Mouse (Mus musculus) right cerebral cortex, adult 2 months (tissue): ENCODE measurements around the gene Jagn1.

Experiments
- DNase-seq, 2 experiments: peaks; one replicate each; pipeline ENCODE4 v3.0.0; 2021 to 2022; ENCODE audit warnings: low spot score in 2 of 2

Gene Jagn1

GRCm38 (mm10) chr6:113434691-113435090, 7.7 kb upstream of the Jagn1 start:
- no peak for DNase-seq

- DNase-seq: no peak
These were observed 6.6 kb upstream of the Jagn1 start, which contains the start of gene Cidec for GRCm38 (mm10) chr6:113435664-113436205. Cidec (minus strand) TSS chr6:113435760.

- no peak for DNase-seq
These were observed 5.2 kb upstream of the Jagn1 start for GRCm38 (mm10) chr6:113437135-113437534.

DNA sequence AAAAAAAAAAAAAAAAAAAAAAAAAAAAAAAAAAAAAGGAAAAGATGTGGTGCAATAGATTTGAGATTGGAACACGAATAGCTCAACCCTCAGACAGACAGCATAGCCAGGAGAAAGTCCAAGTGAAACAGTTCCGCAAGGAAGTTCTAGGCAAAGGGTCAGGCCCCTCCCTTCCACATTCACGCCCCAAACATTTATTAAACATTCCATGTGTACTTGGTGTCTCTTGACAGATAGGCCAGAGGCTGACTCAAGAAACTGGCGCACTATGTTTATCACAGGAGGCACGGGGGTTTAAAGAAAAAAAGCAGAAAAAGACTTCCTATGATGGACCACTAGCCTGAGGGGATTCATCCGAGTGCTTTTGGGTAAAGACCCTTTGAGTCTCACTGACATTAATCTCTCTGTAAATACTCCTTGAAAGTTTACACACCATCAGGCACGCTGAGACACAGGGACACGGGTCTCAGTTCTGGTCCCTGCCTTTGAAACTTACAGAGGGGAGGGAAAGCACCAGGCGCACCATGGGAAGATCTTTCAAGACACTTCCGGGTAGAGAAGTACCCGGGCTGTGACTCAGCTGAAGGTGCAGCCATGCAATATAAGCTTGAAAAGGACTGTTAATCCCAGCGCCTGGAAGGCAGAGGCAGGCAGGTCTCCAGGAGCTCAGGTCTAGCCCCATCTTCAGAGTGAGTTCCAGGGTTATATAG, 3.5 kb upstream of the Jagn1 start:
- no peak for DNase-seq

DNA sequence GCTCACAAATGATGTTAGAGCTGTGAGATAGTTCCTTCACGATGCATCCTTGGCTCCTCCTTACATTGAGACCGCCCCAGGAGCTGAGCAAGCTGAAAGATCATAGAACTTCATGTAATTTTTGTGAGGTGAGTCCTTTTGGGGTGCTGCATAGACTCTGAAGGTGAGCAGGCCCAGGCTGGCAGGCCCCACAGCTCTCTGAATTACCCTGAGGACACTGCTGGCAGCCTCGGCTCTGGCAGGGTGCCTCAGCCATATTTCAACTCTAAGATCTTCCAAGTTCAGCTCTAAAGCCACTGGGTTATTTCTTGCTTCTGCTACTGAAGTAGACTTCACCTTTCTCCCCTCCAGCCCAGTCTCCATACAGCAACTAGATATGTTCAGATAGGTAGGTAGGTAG, 1.7 kb upstream of the Jagn1 start:
- DNase-seq: no peak

GRCm38 (mm10) chr6:113441147-113441680, 1.2 kb upstream of the Jagn1 start:
- peak; percentile 76 to 79 for DNase-seq

GRCm38 (mm10) chr6:113442087-113442441, 305 bp upstream of the Jagn1 start:
- DNase-seq: no peak

GRCm38 (mm10) chr6:113443091-113443490, 722 bp downstream of the Jagn1 start:
- no peak for DNase-seq

DNA sequence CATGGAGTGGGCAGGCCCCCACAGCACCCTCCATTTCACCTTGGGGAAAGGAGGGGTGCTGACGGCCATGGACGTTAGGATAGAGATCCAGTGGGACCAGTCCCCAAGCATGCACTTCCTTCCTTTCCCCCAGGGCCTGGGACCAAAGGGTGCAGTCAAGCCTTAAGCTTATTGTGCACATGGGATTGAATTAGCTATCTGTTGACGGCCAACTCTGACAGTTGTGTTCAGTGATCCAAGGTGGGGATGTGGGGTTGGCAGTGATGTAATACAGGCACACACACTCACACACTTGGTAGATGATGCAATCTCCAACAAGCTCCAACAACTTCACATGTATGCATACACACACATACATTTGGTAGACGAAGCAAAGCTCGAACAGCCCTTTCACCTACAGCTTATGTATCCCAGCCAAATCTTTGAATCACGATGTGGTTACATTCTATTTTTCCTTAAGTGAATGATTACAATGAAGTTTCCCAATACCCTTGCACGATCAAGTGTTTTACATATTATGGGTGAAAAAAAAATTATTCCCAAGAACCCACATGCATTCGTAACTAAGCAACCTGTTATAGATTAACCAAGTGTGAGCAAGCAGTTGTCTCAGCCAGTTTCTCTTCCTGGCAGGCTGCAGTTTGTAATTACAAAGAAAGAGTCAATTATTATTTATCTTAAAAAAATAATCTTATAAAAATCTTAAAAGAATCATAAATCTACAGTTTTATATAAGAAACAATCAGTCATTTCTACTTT, 2.0 kb downstream of the Jagn1 start:
- no peak for DNase-seq

GRCm38 (mm10) chr6:113447639-113448038, 5.3 kb downstream of the Jagn1 start:
- no peak for DNase-seq

- DNase-seq: no peak
These were observed 9.5 kb downstream of the Jagn1 start for GRCm38 (mm10) chr6:113451839-113452238.

GRCm38 (mm10) chr6:113455007-113455406, 12.6 kb downstream of the Jagn1 start:
- DNase-seq: no peak

DNA sequence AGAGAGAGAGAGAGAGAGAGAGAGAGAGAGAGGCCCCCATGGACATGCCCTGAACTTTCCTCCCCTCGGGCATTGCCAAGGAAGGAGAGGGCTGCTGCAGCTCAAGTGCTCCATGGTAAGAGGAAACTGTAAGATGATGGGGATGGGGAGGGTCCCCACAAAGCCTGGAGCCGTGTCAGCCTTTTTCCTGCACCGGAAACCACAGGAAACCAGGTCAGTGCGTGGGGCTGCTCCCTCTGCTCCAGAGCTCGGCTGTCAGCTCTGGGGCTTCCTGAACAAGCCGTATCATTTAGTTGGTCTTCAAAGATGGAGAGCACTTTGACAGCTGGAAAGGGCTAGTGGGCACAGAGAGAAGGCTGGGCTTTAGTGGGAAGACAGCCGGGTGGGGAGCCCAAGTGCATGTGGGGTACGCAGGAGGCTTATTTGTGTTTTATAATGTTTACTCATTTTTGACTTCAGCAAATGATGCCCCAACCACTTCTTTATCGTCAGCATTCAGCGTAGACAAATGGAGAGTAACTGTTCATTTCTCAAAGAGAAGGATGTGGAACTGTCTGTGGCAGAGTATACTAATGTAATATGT, 15.7 kb downstream of the Jagn1 start, which contains the start of gene Il17re:
TSS of gene Il17re (plus strand) at position 533 of the 583 bp plus-strand sequence.
- DNase-seq: no peak

- DNase-seq: no peak
These were observed 16.3 kb downstream of the Jagn1 start for GRCm38 (mm10) chr6:113458635-113459034.

DNA sequence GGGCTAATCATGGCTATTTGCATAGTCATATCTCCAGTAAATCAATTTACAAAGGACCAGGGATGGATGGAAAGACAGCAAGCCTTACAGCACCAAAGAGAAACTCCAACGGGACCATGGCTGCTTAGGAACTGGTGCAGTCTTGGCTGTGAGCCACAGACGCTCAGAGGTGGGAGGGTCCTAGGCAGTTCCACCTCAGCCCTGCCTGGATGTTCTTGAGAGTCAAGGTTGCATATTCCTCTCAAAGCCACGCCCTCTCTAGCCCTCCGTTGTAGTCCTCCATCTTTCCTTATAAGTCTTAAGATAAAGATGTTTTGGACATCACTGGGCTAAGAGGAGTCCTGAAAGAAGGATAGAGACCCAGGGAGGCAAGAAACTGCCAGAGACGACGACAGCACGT, 21.7 kb downstream of the Jagn1 start:
- no peak for DNase-seq

GRCm38 (mm10) chr6:113465602-113466001, 23.2 kb downstream of the Jagn1 start:
- no peak for DNase-seq

DNA sequence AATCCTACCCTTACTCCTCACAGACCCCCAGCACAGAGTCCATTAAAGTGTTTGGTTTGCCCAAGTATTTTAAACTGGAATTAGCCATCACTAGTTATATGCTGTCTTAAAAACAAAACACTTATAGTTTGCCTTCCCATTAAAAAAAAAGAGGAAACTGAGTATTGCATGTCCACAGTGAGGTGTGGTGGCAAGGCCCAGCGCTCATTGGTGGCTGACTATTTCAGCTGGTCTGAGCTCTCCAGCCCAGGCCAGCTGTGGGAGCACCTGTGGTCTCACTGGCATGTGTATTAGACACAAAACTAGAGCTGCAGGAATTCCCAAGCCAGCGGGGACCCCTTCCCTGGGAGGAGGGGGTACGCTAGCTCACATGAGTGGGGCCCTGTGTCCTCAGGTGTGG, 26.1 kb downstream of the Jagn1 start:
- DNase-seq: no peak

DNA sequence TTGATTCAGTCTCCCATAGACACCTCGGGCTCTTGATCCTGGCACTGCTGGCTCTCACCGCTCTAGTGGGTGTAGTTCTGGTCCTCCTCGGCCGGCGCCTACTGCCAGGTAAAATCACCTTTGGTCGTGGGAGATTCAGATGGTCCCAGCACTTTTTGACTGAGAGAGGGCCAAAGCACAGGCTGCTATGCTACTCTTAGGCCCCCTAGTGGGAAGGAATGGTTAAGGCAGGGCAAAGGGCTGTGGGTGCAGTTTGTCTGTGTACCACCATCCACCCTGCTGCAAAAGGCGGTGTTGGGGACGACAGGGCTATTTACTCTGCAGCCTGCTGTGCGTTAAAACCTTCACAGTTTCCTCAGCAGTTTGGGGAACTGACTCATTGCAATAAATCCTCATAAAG, 26.7 kb downstream of the Jagn1 start:
- DNase-seq: peak; percentile 61 to 69

GRCm38 (mm10) chr6:113469432-113469831, 27.1 kb downstream of the Jagn1 start:
- peak; percentile 73 to 74 for DNase-seq

DNA sequence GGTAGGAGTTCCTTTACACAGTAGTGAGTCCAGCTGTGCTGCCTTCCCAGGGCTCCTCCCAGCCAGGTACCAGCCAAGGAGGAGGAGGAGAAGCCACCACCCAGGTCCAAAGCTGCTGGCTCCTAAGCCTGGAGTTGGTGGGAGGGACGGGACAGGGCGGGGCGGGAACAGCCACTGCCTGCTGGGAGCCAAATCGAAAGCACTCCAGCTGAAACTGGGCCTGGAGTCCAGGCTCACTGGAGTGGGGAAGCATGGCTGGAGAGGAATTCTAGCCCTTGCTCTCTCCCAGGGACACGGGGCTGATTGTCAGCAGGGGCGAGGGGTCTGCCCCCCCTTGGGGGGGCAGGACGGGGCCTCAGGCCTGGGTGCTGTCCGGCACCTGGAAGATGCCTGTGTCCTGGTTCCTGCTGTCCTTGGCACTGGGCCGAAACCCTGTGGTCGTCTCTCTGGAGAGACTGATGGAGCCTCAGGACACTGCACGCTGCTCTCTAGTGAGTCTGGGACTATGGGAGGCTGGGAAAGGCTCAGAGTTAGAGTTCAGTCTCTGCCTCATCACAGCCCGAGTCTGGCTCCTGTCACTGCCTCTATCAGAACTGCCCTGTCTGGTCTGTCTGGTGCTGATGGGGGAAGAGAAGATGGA, 29.0 kb downstream of the Jagn1 start, which contains the start of gene Il17rc:
TSS of gene Il17rc (plus strand) at position 131 of the 640 bp plus-strand sequence.
- DNase-seq: no peak

- DNase-seq: no peak
These were observed 29.7 kb downstream of the Jagn1 start for GRCm38 (mm10) chr6:113472061-113472460.

DNA sequence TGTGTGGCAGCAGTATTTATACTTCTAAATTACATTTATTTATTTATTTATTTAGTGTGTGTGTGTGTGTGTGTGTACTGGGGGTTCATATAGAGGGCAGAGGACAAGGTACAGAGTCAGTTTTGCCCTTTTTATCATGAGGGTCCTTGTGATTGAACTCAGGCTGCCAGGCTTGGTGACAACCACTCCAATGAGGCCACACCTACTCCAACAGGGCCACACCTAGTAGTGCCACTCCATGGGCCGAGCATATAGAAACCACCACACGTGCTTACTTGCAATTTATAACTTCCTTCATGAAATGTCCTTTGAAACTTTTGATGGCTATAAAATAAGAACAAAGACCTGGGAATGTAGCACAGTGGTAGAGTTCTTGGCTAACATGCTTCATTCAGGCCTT, 30.9 kb downstream of the Jagn1 start:
- DNase-seq: no peak
